Mouse (Mus musculus) bone marrow, adult 2 months (tissue): ENCODE measurements around the gene Asic4.

Source experiments
- CTCF ChIP-seq: fragments of 200-500 bp; IDR thresholded peaks from 2 replicates; pipeline ENCODE4 v1.5.1; 2011; ENCODE audit warnings: low read length, control low read depth; ENCODE audit not compliant: control insufficient read depth, insufficient read depth
- POLR2A ChIP-seq: fragments of 200-500 bp; IDR thresholded peaks from 2 replicates; pipeline ENCODE4 v1.6.1; 2011; ENCODE audit warnings: low read depth, mild to moderate bottlenecking, control low read depth, low read length, borderline replicate concordance; ENCODE audit not compliant: control insufficient read depth

DNA sequence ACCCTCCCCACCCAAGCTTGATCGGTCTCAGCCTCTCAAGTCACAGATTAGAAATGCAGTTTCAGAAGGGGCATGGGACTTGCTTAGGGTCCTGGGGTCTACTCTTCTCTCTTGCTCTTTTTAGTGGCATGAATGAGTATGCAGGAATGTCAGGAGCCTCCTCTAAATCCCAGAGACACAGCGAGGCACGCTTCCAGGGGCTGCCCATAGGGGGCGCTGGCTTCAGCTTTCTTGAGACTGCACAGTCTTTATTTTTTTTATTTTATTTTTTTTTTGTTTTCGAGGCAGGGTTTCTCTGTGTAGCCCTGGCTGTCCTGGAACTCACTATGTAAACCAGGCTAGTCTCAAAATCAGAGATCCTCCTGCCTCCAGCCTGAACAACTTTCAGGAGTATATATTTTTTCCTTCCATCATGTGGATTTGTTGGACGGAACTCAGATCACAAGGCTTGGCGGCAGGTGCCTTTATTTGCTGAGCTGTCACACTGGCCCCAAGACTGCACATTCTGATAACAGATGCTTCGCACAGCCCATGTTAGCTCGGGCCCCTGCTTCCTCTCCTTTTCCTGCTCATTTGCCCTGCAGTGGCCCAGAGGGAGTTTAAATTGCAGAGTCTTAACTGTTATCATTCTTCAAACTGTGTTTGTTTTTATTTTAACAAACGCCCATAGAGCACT, 24.3 kb upstream of the Asic4 start:
- TF ChIP-seq POLR2A (no peak), CTCF (peak; percentile 62)
